Mouse (Mus musculus): ENCODE results near the gene Atpaf1.

Gene Atpaf1

DNA sequence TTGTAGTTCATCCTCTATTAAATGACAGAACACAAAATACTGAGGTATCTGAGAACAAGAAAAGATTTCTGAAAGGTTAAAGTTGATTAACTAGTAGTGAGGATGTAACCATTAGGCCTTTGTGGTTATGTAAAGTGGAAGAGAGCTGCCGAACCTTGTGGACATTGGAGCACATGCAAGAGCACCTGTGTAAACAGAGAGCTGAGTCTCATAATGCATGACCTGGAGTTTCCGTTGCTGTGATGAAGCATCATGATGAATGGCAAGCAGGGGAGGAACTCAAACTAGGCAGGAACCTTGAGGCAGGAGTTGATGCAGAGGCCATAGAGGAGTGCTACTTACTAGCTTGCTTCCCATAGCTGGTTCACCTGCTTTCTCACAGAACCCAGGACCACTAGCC lies 66.0 kb downstream of the Atpaf1 start:
- DNase-seq = no peak

DNA sequence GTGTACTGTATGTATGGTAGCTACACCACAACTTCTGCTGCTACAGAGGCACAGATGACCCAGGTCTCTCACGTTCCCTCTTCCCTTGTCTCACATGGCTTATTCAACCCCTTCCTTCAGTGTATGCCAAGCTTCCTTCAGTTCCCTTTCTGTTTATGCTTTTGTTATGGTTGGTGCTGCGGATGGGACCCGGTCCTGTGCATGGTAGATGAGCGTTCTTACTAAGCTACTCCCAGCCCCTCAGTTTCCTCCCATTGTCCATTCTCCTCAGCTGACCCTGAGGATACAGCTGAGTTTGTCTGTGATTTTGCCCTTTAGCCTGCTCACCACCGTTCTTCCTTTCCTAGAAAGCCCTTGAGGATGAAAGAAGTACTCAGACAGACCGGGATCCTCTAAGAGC lies 67.0 kb downstream of the Atpaf1 start:
- no peak for DNase-seq

DNA sequence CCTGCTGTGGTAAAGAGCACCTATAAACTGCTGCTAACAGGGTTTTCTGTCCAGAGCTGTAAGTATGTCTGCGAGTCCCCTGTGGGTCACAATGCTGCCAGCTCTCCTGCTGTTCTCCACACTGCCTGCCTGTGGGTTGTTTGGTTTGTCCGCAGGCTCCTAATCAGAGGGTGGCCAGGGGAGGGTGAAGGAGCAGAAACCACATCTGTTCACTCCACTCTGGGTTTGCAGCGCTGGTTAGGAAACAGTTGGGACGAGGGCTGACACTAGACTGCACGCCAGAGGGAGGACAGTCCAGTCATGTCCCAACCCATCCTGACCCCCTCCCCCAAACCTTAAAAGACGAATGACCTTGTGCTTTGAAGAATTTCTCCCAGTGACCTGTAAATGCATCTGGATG lies 70.5 kb downstream of the Atpaf1 start:
- no peak for DNase-seq

DNA sequence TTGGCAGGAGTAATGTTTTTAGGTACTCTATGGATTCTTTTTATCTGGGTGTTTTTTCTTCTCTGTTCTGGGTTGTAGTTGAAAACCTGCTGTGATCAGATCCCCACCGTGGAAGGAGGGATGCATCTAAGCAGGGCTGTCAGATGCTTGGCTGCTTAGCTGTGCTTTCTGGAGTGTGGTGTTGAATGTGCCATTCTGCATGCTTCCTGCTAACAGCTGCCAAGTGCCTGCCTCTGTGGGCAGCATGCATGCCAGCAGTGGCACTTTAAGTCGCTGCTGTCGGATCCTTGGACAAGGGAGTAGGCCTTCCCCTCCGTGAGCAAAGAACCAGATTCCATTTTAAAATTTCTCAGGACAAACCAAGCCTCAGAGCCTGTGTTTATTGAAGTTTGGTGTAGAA lies 71.0 kb downstream of the Atpaf1 start:
- no peak for DNase-seq

DNA sequence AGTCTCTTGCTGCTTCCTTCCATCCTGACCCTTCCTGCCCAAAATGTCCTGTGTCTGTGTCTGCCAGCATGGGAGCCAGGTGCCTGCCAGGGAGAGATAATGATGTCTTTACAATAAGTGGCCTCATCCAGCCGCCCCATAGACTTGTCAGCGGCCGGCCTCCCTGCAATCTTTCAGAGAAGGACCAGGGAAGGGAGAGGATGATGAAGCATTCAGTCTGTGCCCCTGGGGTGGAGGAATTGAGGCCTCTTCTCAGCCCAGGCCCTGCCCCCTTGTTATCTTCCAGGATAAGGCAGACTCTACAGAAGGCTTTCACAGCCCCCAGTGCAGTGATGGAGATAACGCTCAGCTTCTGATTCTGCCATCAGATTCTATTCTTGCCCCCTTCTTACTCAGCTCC lies 71.7 kb downstream of the Atpaf1 start:
- DNase-seq = no peak

DNA sequence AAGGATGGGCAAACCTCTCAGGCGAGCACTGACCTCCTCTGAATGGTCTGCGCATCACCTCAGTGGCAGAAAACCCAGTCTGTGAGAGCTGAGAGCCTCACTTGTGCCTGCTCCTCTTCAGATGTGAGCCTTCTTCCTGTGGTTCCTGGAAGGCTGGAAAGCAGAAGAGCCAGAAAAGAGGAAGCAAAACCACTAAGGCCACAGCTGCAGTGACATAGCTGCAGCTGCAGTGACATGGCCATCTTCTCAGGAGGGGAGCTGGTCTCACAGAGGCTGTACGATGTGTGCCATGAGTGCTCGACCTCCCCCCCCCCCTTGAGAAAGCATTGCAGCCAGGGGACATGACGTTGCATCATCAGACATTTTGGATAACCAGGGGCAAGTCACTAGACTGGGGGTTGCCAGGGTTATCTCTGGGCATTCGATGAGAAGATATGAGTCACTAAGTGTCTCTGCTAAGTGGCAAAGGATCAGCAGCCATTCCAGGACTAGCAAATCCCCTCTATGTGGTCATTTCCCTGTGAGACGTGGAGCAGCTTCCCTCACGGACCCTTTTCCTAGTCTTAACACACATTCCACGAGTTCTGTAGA lies 72.8 kb downstream of the Atpaf1 start:
- DNase-seq = no peak

DNA sequence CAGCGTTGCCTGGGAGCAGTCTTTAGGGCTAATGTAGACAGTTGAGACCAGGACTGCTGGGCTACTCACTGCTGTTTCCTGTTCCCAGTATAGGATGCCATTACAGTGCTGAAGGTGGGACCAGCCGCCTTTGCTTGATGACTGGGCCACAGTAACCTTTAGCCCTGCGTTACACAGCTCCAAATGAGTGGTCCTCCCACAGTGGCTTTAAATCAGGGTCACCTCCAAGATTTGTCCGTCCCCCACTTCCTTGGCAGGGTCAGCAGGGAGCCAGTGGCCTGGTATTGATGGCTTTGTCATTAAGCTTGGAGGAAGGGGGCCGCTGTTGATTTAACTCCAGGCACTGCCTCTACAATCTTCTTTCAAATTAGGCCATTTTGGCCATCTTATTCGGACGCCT lies 78.7 kb downstream of the Atpaf1 start:
- no peak for DNase-seq

DNA sequence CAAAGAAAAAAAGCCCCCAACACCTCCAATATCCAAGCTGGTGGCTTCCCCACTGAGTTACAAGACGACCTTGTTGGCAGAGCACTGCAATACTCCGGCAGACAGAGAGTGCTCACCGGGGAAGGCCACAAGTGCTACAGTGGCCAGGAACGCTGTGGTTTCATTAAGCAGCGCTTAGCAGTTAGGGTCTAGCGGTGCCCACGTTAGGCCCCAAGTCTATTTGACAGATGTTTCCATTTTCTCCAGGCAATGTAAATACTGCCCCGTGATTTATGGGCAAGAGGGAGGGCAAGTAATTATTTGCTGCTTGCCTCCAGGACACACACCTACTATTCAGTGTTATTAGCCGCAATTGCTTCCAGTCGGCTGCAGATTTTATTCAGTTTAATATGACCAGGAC lies 79.3 kb downstream of the Atpaf1 start:
- DNase-seq = no peak
